Mouse (Mus musculus): ENCODE results near the gene Camk2d. TPM values are rescaled to one million over a fixed set of nuclear protein-coding genes. Genes with fewer than 3 reads are reported as not detected.

Gene Camk2d
- polyA plus RNA-seq, 1 experiment from 2014 or later: 34.9 TPM

DNA sequence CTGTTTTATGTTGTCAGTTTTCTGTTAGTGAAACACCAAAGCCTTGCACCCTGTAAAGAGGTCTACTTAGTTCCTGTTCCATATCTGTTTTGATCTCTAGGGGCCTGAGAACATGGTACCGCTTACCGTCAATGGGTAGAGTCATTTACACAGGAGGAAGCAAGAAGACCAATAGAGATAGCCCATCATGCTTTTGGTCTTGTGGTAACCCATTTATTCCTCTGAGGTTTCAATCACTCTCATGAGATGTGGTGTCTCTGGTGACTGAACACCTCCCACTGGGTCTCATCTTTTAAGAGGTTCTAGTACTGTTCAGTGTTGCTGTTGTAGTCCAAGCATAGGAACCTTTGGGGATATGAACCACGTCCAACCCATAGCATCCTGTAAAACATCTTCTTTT lies 65.8 kb downstream of the Camk2d start:
- DNase-seq (ENCODE audit: low spot score): no peak
- 93% methylated on average over 3 of the region's 3 CpGs for WGBS
- no peak for ATAC-seq (ENCODE audit: low FRiP score, low TSS enrichment)
- H3K9me3 ChIP-seq (ENCODE audit: control insufficient read depth, low read length): no peaks in the 10 kb centered on the region
- no peaks in the 10 kb centered on the region for H3K36me3 ChIP-seq (ENCODE audit: control insufficient read depth, insufficient read depth, low read length)
- no peak overlapping the region for H3K27ac ChIP-seq (replicated peaks)
- no peak overlapping the region for H3K9ac ChIP-seq (ENCODE audit: low read length)
- no peak overlapping the region for H3K4me3 ChIP-seq (ENCODE audit: low read depth, low read length)
- no peaks in the 10 kb centered on the region; the same call in 1 of the 2 replicates for H3K4me1 ChIP-seq (replicated peaks; ENCODE audit: control insufficient read depth, insufficient read depth)
- TF ChIP-seq CTCF (IDR thresholded peaks at IDR 0.05; ENCODE audit: low read depth): no peak
- TF ChIP-seq EP300 (optimal IDR thresholded peaks at IDR 0.05): no peak
- no peaks in the 10 kb centered on the region for H3K27me3 ChIP-seq (ENCODE audit: control insufficient read depth, insufficient read depth, low read length)
- H3K4me2 ChIP-seq (replicated peaks; ENCODE audit: low read depth): no peak overlapping the region

DNA sequence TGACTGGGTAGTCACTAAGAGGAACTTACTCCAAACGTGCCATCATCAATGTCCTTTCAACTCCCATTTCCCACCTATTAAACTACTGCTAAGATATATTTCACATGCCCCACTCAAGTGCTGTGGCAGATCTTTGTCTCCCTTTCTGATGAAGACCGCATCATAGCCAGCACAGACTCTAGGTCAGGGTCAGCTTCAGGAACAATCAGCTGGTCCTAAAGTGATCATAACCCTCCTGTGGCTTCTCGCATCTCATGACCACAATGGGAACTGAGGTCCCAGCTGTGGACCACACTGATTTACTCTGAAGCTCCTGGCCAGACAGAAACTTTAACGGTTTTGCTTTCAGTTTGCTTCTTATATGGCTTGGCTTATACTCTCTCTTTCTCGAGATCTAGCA lies 67.3 kb downstream of the Camk2d start:
- WGBS: 56% methylated on average over 5 of the region's 5 CpGs
- H3K9me3 ChIP-seq (ENCODE audit: control insufficient read depth, low read length): no peaks in the 10 kb centered on the region
- H3K27me3 ChIP-seq (ENCODE audit: control insufficient read depth, insufficient read depth, low read length): no peaks in the 10 kb centered on the region
- H3K4me1 ChIP-seq (replicated peaks; ENCODE audit: control insufficient read depth, insufficient read depth): peaks cover under 1% of the 10 kb centered on the region; the same call in 1 of the 2 replicates
- no peak overlapping the region for H3K4me3 ChIP-seq (ENCODE audit: low read depth, low read length)
- 0 out of 2 replicates have a peak overlapping the region, but pooled peaks have one; percentile 23 for H3K9ac ChIP-seq (ENCODE audit: low read length)
- TF ChIP-seq EP300 (optimal IDR thresholded peaks at IDR 0.05) (no peak), CTCF (IDR thresholded peaks at IDR 0.05; ENCODE audit: low read depth) (no peak)
- peak overlapping the region; percentile 37 for H3K4me2 ChIP-seq (replicated peaks; ENCODE audit: low read depth)
- DNase-seq (ENCODE audit: low spot score): no peak
- no peaks in the 10 kb centered on the region for H3K36me3 ChIP-seq (ENCODE audit: control insufficient read depth, insufficient read depth, low read length)
- peak overlapping the region; percentile 41 for H3K27ac ChIP-seq (replicated peaks)
- no peak for ATAC-seq (ENCODE audit: low FRiP score, low TSS enrichment)

DNA sequence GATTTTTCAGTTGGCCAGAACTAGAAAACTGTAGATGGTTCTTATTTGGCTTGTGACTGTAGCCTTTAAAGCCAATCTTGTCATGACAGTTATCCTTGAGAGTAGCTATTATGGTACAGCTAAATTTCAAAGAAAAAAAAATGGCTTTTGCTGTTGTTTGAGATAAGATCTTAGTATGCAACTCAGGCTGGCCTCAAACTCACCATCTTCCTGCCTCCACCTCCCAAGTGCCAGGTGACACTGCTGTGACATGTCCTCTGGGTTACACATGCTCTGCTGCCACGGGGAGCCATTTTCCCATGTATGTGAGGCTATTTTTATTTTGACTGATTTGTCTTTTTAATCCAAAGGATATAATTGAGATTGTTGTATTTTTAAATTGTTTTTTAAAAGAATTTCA lies 69.8 kb downstream of the Camk2d start:
- H3K36me3 ChIP-seq (ENCODE audit: control insufficient read depth, insufficient read depth, low read length): no peaks in the 10 kb centered on the region
- ATAC-seq (ENCODE audit: low FRiP score, low TSS enrichment) (no peak), DNase-seq (ENCODE audit: low spot score) (no peak)
- no peak overlapping the region for H3K9ac ChIP-seq (ENCODE audit: low read length)
- H3K27ac ChIP-seq (replicated peaks): no peak overlapping the region
- H3K4me3 ChIP-seq (ENCODE audit: low read depth, low read length): no peak overlapping the region
- no peak overlapping the region for H3K4me2 ChIP-seq (replicated peaks; ENCODE audit: low read depth)
- H3K4me1 ChIP-seq (replicated peaks; ENCODE audit: control insufficient read depth, insufficient read depth): peaks cover 5% of the 10 kb centered on the region; the same call in 1 of the 2 replicates
- no peaks in the 10 kb centered on the region for H3K9me3 ChIP-seq (ENCODE audit: control insufficient read depth, low read length)
- TF ChIP-seq EP300 (optimal IDR thresholded peaks at IDR 0.05) (no peak), CTCF (IDR thresholded peaks at IDR 0.05; ENCODE audit: low read depth) (no peak)
- 89% methylated on average over 1 of the region's 1 CpGs for WGBS
- H3K27me3 ChIP-seq (ENCODE audit: control insufficient read depth, insufficient read depth, low read length): no peaks in the 10 kb centered on the region

DNA sequence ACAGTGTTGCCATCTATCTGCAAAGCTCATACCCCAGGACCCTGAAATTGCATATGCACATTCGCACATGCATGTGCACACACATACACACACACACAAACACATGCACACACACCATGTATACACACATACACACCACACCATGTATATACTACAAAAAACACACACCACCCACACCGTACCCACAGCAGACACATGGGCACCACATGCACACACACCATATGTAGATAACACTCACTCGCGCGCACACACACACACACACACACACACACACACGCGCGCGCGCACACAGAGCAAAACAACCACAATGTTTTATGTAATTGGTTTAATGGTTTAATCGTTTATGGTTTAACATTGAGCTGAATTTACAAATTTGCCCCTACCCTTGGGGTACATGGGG lies 70.9 kb downstream of the Camk2d start:
- Histone ChIP-seq H3K9ac (ENCODE audit: low read length) (no peak overlapping the region), H3K27me3 (ENCODE audit: control insufficient read depth, insufficient read depth, low read length) (no peaks in the 10 kb centered on the region), H3K27ac (replicated peaks) (peak overlapping the region; percentile 50; the same call in 1 of the 2 replicates), H3K9me3 (ENCODE audit: control insufficient read depth, low read length) (no peaks in the 10 kb centered on the region), H3K4me3 (ENCODE audit: low read depth, low read length) (no peak overlapping the region), H3K4me2 (replicated peaks; ENCODE audit: low read depth) (no peak overlapping the region), H3K36me3 (ENCODE audit: control insufficient read depth, insufficient read depth, low read length) (no peaks in the 10 kb centered on the region), H3K4me1 (replicated peaks; ENCODE audit: control insufficient read depth, insufficient read depth) (peaks cover 5% of the 10 kb centered on the region; the same call in 1 of the 2 replicates)
- TF ChIP-seq EP300 (optimal IDR thresholded peaks at IDR 0.05): no peak
- TF ChIP-seq CTCF (IDR thresholded peaks at IDR 0.05; ENCODE audit: low read depth): no peak
- WGBS: 88% methylated on average over 11 of the region's 11 CpGs
- no peak for ATAC-seq (ENCODE audit: low FRiP score, low TSS enrichment)
- DNase-seq (ENCODE audit: low spot score): no peak

DNA sequence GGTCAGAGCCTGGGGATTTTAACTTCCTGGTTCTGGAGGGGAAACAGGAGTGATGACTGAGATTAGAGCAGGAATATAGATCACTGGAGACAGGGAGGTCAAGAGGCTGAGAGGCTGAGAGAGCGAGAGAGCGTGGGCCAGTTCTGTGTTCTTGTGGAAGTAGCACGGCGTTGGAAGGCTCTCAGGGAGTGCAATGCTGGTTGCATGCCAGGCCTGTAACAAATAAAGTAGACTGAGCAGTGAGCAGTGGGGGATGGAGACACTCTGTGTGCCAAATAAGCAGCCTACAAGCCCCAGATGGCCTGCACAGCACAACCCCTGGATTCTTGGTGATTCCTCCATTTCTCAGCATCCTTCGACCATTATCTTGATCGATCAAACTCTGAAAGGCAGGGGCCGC lies 71.3 kb downstream of the Camk2d start:
- TF ChIP-seq EP300 (optimal IDR thresholded peaks at IDR 0.05): no peak
- no peak for TF ChIP-seq CTCF (IDR thresholded peaks at IDR 0.05; ENCODE audit: low read depth)
- Histone ChIP-seq H3K27ac (replicated peaks) (peak overlapping the region; percentile 50), H3K27me3 (ENCODE audit: control insufficient read depth, insufficient read depth, low read length) (no peaks in the 10 kb centered on the region), H3K4me1 (replicated peaks; ENCODE audit: control insufficient read depth, insufficient read depth) (peaks cover 5% of the 10 kb centered on the region; the same call in 1 of the 2 replicates), H3K9ac (ENCODE audit: low read length) (no peak overlapping the region), H3K36me3 (ENCODE audit: control insufficient read depth, insufficient read depth, low read length) (no peaks in the 10 kb centered on the region), H3K4me2 (replicated peaks; ENCODE audit: low read depth) (0 out of 2 replicates have a peak overlapping the region, but pooled peaks have one; percentile 19), H3K9me3 (ENCODE audit: control insufficient read depth, low read length) (no peaks in the 10 kb centered on the region), H3K4me3 (ENCODE audit: low read depth, low read length) (no peak overlapping the region)
- peak; percentile 50; the same call in 1 of the 2 replicates for ATAC-seq (ENCODE audit: low FRiP score, low TSS enrichment)
- DNase-seq (ENCODE audit: low spot score): peak; percentile 40
- 51% methylated on average over 7 of the region's 7 CpGs for WGBS

DNA sequence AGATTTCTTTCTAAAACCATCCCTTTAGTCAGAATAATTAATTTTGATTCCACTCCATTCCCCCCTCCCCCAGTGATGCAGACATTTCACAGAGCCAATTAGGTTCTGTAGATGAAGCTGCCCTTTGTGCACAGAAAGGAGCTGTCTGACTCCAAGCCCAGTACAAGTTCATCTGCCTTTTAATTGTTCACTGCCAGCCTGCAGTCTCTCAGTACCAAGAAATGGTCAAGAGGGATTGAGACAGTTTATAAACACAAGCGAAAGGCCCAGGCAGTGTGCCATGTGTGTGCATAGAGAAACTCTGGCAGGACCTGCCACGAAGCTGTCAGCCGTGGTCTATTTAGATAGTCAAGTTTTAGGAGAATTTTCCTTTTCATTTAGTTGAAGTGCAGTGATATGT lies 72.0 kb downstream of the Camk2d start:
- 21% methylated on average over 3 of the region's 3 CpGs for WGBS

More for the DNA sequence above, 72.0 kb downstream of the Camk2d start:
- DNase-seq (ENCODE audit: low spot score): peak; percentile 39
- Histone ChIP-seq H3K4me3 (ENCODE audit: low read depth, low read length) (no peak overlapping the region), H3K27me3 (ENCODE audit: control insufficient read depth, insufficient read depth, low read length) (no peaks in the 10 kb centered on the region), H3K9ac (ENCODE audit: low read length) (no peak overlapping the region), H3K4me2 (replicated peaks; ENCODE audit: low read depth) (no peak overlapping the region), H3K36me3 (ENCODE audit: control insufficient read depth, insufficient read depth, low read length) (no peaks in the 10 kb centered on the region), H3K9me3 (ENCODE audit: control insufficient read depth, low read length) (no peaks in the 10 kb centered on the region), H3K27ac (replicated peaks) (peak overlapping the region; percentile 67; the same call in 1 of the 2 replicates), H3K4me1 (replicated peaks; ENCODE audit: control insufficient read depth, insufficient read depth) (peaks cover 5% of the 10 kb centered on the region; the same call in 1 of the 2 replicates)
- TF ChIP-seq EP300 (optimal IDR thresholded peaks at IDR 0.05) (no peak), CTCF (IDR thresholded peaks at IDR 0.05; ENCODE audit: low read depth) (no peak)
- ATAC-seq (ENCODE audit: low FRiP score, low TSS enrichment): 0 out of 2 replicates have a peak, but pooled peaks have one; percentile 34

Data from stomach, postnatal 0 days (tissue).